Mouse (Mus musculus): ENCODE results near the gene Znrf1.
"Not testable (repeated sequence)": the region's sequence is repeated elsewhere in the genome, so short reads cannot be mapped to it uniquely, and the experiment has no call there.

Znrf1 gene

DNA sequence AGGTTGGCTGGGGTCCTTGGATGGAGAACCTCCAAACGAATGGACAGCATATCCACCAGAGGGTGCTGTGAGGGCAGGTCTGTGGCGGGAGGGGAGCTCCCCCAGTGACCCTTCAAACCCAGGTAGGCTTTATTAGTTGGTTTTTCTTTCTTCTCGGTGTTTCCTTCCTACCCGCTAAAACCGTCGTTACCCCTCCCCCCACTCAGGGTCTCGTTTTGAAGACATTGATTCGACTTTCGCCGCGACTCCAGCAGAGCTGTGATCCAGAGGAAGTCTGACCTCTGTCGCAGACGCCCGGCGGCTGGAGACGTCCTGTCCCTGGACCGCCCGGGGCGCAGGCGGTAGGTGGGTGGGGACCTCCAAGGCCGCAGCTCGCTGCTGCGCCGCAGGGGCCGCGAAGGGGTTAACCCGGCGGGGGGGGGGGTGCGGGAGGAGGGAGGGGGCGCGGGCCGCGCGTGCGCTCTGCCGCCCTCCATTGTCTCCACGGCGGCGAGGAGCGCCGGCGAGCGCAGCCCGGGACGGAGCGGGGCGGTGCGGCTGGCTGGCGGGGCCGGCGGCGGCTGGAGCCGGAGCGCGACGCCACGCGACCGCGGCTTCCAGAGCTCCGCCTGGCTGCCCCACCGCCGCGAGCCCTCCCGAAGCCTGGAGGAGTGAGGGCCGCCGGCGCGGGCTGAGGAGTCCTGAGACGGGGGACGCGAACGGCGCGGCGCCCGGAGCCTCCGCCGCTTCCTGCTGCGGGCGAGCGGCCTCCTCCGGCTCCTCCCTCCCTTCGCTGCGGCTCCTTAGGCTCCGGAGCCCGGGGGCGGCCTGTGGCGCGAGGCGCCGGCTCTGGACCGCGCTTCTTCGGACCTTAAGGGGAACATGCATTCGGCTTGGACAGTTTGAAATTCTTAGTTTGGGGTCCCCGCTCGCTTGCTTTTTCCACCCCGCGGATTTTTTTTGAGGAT, at the start of gene Znrf1:
Gene Znrf1, plus strand, starts transcription at position 67 of the 947 bp plus-strand sequence.
- peak; percentile 70 for ATAC-seq (ENCODE audit: low TSS enrichment)

DNA sequence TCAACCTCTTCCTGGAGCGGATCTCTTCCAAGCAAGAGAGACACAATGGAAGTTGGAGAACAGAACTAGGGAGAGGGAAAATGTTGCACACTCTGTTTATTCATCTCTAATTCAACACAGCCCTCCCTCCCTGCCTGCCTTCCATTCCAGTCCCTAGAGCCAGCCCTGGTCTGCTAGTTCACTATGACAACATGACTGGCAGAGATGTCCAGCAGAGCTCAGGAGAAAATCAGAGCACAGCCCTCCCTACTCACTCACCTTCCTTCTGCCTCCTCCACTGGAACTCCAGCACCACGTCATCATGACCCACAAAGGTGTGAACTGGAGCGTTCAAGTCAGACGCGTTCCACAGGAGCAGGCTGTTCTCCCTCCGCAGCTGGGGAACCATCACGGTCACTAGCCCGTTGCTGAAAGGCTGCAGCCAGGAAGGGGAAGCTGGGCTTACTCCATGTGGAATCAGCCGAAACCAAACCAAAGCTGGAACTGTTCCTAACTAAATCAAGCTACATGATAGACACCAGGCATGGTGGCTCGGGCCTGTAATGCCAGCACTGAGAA, 45.8 kb upstream of the Znrf1 start:
- peak; percentile 13; the same call in 1 of the 2 replicates for ATAC-seq (ENCODE audit: low TSS enrichment)

DNA sequence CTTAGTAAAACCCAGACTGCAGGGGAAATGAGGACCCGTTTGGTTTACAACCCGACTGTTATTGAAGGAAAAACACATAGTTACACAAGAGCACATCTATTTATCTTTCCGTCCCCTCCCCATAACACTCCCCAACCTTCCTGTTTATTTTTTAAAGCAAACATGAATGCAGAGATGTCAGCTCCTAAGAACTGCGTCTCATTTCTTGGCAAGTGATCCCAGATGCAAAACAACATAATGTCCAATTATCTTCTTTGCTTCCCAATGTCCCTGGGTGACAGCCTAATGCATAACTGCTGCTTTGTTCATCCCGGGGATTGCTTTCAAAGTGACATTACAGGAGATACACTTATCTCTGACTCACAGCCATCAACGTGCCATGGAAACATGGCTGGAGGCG, 44.7 kb upstream of the Znrf1 start:
- no peak for ATAC-seq (ENCODE audit: low TSS enrichment)

DNA sequence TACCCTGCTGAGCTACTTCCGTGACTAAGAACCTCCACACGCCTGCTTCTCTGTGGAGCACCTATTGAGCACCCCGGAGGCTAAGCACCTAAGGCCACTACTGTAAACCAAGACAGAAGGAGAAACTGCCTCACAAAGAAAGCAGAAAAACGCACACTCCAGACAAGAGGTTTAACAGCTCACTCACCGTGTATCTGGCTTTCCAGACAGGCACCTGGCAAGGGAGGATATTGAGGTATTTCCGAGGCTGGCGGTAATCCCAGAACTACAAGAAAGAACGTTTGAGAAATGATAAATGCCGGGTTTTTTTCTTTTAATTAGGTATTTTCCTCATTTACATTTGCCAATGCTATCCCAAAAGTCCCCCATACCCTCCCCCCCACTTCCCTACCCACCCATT, 43.4 kb upstream of the Znrf1 start:
- no peak for ATAC-seq (ENCODE audit: low TSS enrichment)

DNA sequence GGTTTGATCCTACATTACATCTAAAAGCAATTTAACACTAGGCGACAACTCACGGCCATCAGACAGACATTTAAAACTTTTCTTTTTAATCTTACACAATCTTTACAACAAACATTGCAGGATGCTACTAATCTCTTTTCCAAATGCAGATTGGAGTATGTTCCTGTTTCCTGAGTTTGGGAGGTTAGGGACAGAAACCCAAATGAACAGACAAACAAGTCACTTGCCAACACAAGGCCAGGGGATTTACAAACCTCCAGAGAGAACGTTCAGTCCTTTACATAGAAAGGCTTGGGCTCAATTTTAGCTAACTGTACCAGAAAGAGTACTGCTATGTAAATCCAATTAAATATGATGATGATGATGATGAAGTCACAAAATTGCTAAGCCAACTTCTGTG, 42.7 kb upstream of the Znrf1 start:
- no peak for ATAC-seq (ENCODE audit: low TSS enrichment)

DNA sequence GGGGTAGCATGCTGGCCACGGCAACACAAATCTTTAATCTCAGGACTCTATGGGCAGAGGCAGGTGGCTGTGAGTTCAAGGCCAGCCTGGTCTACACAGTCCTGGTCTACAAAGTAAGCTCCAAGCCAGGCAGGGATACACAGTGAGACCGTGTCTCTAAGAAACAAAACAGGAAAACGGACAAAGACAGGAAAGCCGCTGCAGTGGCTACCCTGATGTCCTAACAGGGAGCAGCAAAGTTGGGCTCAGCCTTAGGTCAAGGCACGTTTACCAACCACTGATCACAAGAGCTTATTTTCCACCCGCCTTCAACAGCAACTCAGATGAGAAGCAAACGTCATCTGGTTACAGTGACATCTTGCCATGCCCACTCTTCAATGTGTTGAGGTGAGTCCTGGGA, 39.6 kb upstream of the Znrf1 start:
- no peak for ATAC-seq (ENCODE audit: low TSS enrichment)

DNA sequence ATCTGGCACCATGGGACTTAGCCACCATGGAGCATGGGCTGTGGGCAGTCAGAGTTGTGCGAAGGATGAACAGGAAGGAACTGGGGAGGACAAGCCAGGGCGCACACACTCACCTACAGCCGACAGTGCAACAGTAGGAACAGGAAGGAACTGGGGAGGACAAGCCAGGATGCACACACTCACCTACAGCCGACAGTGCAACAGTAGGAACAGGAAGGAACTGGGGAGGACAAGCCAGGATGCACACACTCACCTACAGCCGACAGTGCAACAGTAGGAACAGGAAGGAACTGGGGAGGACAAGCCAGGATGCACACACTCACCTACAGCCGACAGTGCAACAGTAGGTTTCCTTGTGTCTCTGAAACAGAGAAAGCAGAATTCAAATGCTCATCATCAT, 37.6 kb upstream of the Znrf1 start:
- ATAC-seq (ENCODE audit: low TSS enrichment), result not testable (repeated sequence)

DNA sequence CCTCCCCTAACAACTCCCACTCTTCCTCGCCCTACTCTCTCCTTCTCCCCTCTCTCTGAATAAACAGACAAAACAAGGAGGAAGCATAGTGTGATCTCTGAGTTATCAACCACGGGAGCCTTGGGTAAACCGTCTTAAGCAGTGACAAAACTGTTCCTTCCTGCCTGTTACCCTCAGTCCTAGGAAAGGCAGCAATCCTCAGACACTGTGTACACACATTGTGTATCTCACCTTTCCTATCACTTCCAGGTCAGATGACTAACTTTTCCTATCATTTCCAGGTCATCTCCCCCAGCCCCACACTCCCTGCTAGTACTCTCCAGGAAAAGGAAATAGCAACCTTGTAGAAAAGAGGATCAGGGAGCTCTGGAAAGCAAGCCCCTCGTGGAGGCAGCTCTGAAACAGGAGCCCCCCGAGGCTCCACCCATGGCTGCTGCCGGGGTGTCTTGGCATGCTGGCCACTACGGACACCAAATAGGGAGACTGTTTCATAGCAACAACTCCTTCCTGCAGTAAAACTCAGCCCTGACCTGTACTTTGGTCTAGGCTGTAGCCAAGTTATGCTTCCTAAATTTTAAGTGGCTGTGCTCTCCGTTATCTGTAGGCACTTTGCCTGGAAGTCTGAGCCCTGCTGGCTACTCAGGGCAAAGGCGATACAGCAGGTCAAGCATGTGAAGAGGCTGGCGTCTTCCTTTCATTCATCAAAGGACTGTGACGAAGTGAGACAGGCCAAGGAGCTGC, 34.0 kb upstream of the Znrf1 start:
- ATAC-seq (ENCODE audit: low TSS enrichment), result no peak

DNA sequence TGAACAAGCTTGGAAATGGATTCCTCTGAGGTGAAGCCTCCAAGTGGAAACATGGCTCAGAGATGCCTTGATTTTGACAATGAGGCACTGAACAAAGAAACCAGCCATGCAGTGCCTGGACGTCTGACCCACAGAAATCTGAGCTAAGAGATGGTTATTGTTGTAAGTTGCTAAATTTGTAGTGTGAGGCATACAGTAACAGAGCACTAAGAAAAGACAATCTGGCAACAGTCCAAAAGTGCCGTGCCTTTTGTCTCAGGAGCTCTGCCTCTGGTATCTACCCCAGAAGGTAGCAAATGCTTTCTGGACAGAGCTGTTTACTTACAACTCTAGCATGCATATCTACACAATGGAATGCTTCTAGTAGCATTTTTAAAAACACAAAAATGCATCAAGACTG, 27.3 kb upstream of the Znrf1 start:
- no peak for ATAC-seq (ENCODE audit: low TSS enrichment)

DNA sequence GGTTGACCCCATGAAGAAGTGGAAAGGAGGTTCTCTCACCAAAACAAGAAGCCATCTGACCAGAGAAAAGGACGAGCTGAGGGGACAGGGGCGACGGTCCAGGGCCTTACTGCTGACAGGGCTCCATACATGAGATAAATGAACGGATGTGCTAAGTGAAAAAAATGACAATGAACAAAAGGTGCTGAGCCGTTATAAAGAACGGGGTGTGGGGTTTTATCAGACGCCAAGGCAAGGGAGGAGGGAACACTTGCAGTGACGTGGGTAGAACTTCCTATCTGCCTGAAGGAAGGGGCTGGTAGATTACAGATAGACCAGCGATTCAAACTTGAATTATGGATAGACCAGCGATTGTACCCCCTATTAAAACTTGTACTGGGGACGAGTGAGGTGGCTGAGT, 26.6 kb upstream of the Znrf1 start:
- ATAC-seq (ENCODE audit: low TSS enrichment), result no peak

DNA sequence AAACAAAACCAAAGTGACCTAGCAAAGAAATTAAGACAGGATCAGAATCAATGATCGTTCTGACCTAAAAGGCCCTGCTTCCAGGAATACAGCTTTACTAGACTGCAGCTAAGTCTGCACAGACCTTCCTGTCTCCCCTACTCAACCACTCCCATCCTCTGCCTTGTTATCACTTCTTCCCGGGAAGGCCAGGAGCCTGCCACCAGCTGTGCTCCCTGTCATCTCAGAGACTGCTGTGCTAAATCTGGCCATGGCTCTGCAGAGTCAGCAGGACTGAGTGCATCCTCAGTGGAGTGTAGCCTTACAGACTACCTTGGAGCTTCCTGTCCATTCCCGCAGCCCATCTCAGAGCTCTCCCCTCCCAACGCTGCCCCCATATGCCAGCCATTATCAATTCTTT, 25.5 kb upstream of the Znrf1 start:
- ATAC-seq (ENCODE audit: low TSS enrichment), result peak; percentile 45; the same call in 1 of the 2 replicates

DNA sequence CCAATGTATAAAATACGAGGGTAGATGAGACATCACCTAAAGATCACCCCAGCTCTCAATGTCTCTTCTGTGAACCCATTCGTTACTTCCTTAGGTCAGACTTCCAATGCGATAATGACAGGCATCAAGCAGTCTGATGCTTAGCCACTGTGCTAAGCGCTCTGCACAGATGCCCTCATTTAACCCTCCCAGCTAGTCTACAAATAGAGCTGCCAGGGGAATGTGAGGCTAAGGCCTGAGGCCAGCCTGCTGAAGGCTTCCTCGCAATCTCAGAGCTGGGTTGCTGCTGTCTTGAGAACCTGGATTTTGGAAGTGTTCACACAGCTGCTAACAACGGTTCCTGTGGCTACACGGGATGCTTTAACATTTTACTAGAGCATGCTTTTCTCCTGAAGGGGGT, 23.0 kb upstream of the Znrf1 start:
- ATAC-seq (ENCODE audit: low TSS enrichment), result peak; percentile 48

DNA sequence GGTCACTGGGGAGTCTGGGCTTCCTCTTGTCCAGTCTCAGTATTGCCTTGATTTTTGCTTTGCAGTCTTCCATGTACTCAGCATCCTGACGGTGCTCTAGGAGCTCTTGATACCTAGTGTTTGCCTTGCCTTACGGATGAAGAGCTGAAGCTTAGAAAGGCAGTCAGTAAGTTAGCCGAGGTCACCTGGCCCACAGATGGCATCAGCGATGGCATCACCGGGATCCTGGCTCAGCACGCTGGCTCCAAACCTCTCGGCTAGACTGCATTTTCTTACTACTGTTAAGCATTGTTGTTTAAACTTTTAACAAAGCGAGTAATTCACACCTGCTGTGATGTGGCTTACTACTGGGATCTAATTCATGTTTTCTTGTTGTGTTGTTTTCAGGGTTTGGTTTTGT, 22.5 kb upstream of the Znrf1 start:
- 0 out of 2 replicates have a peak, but pooled peaks have one; percentile 2 for ATAC-seq (ENCODE audit: low TSS enrichment)

DNA sequence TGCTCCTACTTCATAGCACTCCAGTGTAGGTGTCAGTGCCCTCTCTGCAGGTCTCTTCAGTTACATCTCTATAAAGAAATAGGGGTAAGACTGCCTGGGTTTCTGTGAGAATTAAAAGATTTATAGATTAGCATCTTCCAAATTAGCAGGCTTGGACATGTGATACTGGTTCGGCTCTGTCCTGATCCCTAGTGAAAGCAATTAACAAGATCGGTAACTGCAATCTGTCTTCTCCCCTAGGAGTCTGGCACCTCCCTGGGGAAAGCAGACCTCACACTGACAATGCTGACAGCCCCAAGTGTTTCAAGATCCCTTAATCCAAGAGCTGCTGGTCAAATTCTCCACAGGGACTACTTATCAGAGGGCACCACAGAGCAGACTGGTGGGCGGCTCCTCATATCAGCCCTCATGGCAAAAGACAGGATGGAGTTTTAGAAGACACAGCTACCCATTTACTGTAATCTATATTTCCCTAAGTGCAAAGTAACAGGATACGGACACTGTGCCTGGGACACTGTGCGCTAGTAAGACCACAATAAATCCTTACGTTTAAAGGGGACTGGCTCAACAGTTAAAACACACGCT, 19.4 kb upstream of the Znrf1 start:
- no peak for ATAC-seq (ENCODE audit: low TSS enrichment)

DNA sequence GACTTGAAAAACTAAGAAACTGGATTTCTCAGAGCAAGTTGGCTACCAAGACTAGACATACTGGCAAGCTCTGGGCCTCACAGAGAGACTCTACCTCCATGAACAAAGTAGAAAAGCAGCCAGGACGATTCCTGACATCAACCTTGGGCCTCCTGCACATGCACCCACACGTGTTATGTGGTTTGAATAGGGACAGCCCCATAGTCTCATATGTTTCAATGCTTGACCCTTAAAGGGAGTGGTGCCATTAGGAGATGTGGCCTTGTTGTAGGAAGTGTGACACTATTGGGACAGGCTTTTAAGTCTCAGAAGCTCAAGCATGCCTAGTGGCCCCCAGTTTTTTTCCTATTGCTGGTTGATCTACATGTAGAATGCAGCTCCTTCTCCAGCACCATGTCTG, 18.4 kb upstream of the Znrf1 start:
- ATAC-seq (ENCODE audit: low TSS enrichment), result no peak

DNA sequence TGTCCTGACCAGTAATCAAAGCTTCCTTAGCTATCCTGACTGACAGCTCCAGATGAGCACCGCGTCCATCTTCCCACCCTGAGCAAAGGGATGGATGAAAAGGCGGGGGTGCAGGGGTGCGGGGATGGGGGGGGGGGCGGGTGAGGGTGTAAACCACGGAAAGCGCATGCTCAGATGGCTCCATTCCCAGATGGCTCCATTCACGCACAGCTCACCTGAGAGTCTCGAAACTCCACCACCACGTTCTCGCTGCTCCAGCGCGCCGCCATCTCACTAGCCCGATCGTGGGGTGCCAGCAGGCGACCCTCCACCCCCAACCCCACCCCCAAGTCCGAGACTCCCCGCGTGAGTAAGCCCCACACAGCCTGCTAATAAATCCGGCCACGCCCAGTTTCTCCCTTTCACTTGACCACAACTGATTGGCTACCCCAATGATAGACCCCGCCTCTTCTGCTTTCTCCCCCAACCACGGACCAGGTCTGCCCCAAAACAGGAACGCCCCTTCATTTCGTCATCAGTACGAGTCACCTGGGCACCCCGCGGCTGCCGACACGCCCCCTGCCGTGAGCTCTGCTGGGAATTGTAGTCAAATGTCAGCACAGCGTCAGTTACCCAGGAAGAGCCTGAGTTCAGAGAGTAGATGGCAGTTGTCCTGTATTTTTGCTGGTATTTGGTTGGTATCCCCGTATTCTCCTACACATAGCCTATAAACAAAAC, 14.0 kb upstream of the Znrf1 start, which contains the start of gene Wdr59:
Gene Wdr59, minus strand, starts transcription at position 380 of the 717 bp plus-strand sequence.
- ATAC-seq (ENCODE audit: low TSS enrichment), result peak; percentile 98

DNA sequence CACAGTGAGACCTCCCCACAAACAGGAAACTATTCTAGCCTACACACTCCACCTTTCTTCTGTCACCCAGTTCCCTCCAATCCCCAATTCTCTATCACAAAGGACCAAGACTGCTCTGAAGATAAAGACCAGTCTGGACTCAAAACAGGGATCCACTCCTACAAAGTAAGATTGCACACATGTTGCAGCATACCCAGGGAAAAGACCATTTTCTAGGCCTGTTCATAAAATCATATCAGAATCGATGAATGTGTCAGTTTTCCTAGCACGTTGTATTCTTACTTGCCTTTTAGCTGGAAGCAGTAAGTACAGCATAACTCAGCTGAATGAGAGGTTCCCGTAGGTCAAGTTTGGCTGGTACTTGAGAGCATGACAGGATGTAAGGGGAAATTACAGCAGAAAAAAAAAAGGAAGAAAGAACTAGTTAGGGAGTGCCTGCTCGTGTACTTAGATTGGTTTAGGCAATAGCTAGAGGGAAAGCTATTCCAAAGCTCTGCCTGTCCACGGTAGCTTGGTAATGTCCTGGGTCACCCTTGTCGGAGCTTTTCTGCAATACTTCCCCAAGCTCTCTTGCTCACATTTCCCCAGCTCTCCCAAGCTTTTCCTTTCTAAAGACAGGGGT, 9.4 kb upstream of the Znrf1 start:
- no peak for ATAC-seq (ENCODE audit: low TSS enrichment)

DNA sequence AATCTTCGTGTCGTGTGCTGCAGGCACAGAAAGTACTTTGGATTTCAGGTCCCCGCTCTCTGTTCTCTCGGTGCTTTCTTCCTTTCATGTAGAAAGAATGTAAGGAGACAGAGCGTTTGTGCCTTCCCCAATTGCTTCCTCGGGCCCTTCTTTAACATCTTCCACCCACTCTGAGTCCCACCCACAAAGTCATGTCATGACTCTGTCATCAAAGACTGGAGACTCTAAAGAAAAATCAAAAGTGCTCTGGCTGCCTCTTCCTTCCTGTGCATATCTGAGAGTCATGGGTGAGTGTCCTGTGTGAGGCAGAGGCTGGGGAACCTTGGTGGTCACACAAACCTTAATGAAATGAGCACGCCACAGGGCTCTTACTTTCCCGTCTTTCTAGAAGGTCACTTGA, 8.7 kb upstream of the Znrf1 start:
- no peak for ATAC-seq (ENCODE audit: low TSS enrichment)

DNA sequence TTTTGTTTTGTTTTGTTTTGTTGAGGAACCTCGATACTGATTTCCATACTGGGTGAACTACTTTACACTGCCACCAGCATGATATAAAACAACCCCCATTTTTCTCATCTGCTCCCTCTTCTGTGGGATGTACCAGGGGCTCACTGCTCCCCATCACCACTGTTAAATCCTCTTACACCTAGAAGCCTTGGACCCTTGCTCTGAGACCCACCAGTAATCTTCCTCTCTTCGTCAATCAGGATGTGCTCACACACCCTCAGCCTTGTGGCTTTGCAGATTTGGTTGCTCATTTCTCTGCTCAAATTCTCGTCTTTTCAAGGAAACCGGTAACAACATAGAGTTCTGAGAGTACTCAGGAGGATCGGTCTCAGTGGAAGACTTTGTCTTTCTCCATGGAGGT, 7.8 kb upstream of the Znrf1 start:
- ATAC-seq (ENCODE audit: low TSS enrichment), result no peak

DNA sequence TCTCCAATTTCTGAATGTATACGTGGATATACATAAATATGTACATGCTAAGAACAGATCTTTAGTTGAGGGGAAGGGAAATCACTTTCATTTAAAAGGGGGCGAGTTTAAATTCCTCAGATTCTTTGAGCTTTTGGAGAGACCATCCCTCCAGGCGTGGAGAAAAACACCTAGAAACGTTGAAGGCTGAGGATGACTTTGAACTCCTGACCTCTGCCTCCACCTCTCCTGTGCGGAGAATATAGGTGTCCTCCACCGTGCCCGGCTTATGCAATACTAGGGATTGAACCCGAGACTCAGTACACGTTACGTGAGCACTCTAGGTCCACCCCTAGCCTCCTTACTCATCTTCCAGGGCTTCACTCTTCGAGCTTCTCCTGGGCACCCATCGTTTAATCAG, 4.7 kb upstream of the Znrf1 start:
- ATAC-seq (ENCODE audit: low TSS enrichment), result no peak

DNA sequence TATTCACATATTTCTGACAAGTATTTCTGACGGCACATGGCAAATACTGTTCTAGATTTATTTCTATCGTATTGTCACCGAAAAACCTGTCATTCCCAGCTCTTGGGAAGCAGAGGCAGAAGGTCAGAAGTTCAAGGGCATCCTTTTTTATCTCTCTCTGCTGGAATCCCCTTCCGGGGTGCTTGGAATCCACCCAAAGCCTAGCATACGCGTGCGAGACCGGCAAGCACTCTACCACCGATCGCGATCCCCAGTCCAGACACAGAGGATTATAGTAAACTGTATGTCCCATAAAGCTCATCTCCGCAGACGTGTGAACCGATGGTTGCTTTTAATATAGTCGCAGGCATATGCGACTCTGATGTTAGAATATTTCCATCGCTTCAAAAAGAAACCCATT, 4.3 kb upstream of the Znrf1 start:
- no peak for ATAC-seq (ENCODE audit: low TSS enrichment)

Measured in frontal cortex, adult (tissue).